Mouse (Mus musculus) neural tube, embryonic 15.5 days (tissue): ENCODE results near the gene Nelfe. TPM values are rescaled to one million over a fixed set of nuclear protein-coding genes. Genes with fewer than 3 reads are reported as not detected.
"Not testable (repeated sequence)": the region's sequence is repeated elsewhere in the genome, so short reads cannot be mapped to it uniquely, and the experiment has no call there.

ENCODE experiments used
- ATAC-seq: fragments of 200-750 bp; cut with Nextera tagmentation; 2 replicates; pipeline ENCODE4 v1.8.0; 2017; ENCODE audit warnings: mild to moderate bottlenecking, moderate TSS enrichment, moderate library complexity; ENCODE audit not compliant: low FRiP score
- H3K27ac ChIP-seq: fragments of 300-500 bp; sonication (generic); replicated peaks from 2 replicates; pipeline ENCODE4 v1.5.1; 2015; ENCODE audit warnings: mild to moderate bottlenecking, inconsistent platforms
- H3K27me3 ChIP-seq: fragments of 300-500 bp; sonication (generic); replicated peaks from 2 replicates; pipeline ENCODE4 v1.6.1; 2015; ENCODE audit warnings: inconsistent platforms
- H3K36me3 ChIP-seq: fragments of 300-500 bp; sonication (generic); 2 replicates; pipeline ENCODE4 v1.6.1; 2015; ENCODE audit warnings: inconsistent platforms
- H3K4me1 ChIP-seq: fragments of 300-500 bp; sonication (generic); 2 replicates; pipeline ENCODE4 v1.6.1; 2015; ENCODE audit warnings: inconsistent platforms
- H3K4me2 ChIP-seq: fragments of 300-500 bp; sonication (generic); 2 replicates; pipeline ENCODE4 v1.6.1; 2015; ENCODE audit warnings: inconsistent platforms, mild to moderate bottlenecking, moderate library complexity
- H3K4me3 ChIP-seq: fragments of 300-500 bp; sonication (generic); replicated peaks from 2 replicates; pipeline ENCODE4 v1.5.1; 2015; ENCODE audit warnings: mild to moderate bottlenecking, inconsistent platforms
- H3K9ac ChIP-seq: fragments of 300-500 bp; sonication (generic); replicated peaks from 2 replicates; pipeline ENCODE4 v1.6.1; 2015; ENCODE audit warnings: mild to moderate bottlenecking, inconsistent platforms
- H3K9me3 ChIP-seq: fragments of 300-500 bp; sonication (generic); replicated peaks from 2 replicates; pipeline ENCODE4 v1.6.1; 2016; ENCODE audit warnings: inconsistent platforms
- WGBS: fragments of 180-500 bp; shearing (Covaris S2); methylation state at CpG from one replicate; pipeline ENCODE4 v1.1.7; 2015; ENCODE audit warnings: mixed read lengths; 5-methylcytosine and 5-hydroxymethylcytosine counted together
- polyA plus RNA-seq: library from polyadenylated mRNA; unstranded; fragments of >200 nt; fragmentation: Nextera tagmentation; extraction: Ambion mirVana; gene quantifications from 2 replicates; pipeline ENCODE4 v1.2.1, GENCODE M21; 2015

The Nelfe gene
- polyA plus RNA-seq, 1 experiment from 2014 or later = 77.4 TPM

DNA sequence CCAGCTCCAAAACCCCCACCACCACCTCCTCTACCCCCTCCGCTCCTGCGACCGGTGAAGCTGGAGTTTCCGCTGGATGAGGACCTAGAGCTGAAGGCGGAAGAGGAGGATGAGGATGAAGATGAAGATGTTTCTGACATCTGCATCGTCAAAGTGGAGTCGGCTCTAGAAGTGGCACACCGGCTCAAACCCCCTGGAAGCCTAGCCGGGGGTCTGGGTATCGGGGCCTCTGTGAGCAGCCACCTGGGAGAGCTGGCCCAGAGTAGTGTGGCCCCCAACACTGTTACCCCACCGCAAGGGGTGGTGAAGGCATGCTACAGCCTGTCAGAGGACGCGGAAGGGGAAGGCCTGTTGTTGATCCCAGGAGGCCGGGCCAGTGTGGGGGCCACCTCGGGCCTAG lies 45.5 kb downstream of the Nelfe start:
- H3K9me3 ChIP-seq = no peaks in the 10 kb centered on the region
- H3K9ac ChIP-seq = peak overlapping the region; percentile 93
- no peak for ATAC-seq
- peaks cover 44% of the 10 kb centered on the region for H3K4me1 ChIP-seq
- H3K36me3 ChIP-seq = no peaks in the 10 kb centered on the region
- no peaks in the 10 kb centered on the region for H3K27me3 ChIP-seq
- 90% methylated on average over 15 of the region's 15 CpGs for WGBS
- peak overlapping the region; percentile 95 for H3K27ac ChIP-seq
- peak overlapping the region; percentile 98 for H3K4me2 ChIP-seq
- peak overlapping the region; percentile 71 for H3K4me3 ChIP-seq

DNA sequence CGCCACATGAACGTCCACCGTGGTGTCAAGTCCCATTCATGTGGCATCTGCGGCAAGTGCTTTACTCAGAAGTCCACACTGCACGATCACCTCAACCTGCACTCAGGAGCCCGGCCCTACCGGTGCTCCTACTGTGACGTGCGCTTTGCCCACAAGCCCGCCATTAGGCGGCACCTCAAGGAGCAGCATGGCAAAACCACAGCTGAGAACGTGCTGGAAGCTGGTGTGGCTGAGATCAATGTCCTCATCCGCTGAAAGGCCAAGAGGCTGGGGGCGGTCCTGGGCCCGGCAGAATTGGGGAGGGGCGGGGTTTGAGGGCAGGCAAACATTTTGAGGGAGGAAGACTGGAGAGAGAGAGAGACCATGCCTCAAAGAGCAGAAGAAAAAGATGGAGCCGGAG lies 46.2 kb downstream of the Nelfe start:
- Histone ChIP-seq H3K36me3 (no peaks in the 10 kb centered on the region), H3K27me3 (no peaks in the 10 kb centered on the region), H3K9me3 (no peaks in the 10 kb centered on the region), H3K9ac (no peak overlapping the region), H3K4me2 (peak overlapping the region; percentile 98), H3K4me3 (peak overlapping the region; percentile 71), H3K4me1 (peaks cover 49% of the 10 kb centered on the region), H3K27ac (0 out of 2 replicates have a peak overlapping the region, but pooled peaks have one; percentile 1)
- no peak for ATAC-seq
- WGBS = 85% methylated on average over 17 of the region's 17 CpGs

DNA sequence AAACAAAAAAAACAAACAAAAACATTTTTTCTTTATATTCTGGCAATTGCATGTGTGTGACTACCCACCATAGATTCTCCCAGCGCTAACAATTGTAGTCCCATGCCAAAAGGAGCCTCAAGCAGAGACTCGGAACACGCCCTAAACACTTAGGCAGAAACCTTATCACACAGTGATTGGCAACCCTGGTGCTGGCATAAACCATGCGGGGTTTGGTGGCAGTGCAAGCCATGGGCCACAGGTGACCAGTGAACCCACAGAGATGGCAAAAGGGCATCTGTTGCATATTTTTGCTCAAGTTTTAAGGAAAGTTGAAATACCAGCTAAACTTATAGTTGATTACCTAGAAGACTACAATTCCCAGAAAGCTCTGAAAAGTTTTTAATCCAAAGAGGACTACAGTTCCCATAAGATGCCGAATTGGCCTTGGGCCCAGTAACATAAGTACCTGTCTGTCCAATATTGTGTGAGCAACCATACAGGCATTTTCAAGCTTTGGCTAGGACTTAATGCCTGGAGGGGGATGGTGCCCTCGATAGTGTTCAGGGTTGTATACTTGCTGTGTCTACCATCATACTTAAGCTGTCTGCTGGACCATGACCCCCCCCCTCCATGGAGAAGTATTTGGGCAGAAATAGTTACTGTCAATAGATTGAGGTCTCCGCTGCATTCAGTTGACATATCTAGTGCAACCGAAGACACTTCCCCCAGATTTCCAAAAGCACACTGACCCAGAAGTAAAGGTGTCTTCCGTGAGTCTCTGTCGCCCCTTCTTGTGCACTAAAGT lies 47.4 kb downstream of the Nelfe start:
- peaks cover 49% of the 10 kb centered on the region for H3K4me1 ChIP-seq
- H3K36me3 ChIP-seq = peaks cover 6% of the 10 kb centered on the region
- peak overlapping the region; percentile 95 for H3K9ac ChIP-seq
- H3K4me2 ChIP-seq = peak overlapping the region; percentile 98
- H3K27me3 ChIP-seq = no peaks in the 10 kb centered on the region
- H3K9me3 ChIP-seq = no peaks in the 10 kb centered on the region
- H3K27ac ChIP-seq = peak overlapping the region; percentile 97
- ATAC-seq = no peak
- WGBS = 20% methylated on average over 10 of the region's 10 CpGs
- H3K4me3 ChIP-seq = peak overlapping the region; percentile 86

DNA sequence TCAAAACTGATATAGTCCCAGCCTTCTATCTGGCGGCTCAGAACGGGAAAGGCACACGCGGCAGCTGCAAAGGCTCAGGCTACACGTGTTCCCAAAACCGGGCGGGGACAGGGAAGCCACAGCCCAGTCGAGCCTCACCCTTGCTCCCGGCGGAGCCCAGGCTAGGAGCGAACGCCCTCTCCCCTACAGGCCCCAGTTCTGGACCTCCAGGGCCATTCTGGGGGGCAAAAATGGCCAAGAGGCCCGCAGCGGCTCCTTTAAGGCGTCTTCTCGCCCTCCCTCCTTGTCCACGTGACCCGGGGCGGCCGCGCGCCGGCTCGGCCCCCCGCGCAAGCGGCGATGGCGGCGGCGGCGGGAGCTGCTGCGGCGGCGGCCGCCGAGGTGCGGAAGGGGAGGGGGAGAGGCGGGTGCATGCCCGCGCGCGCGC lies 48.0 kb downstream of the Nelfe start, which contains the start of the genes C2 and Ehmt2:
Gene C2, minus strand, starts transcription at position 106 of the 427 bp plus-strand sequence.
Gene Ehmt2, plus strand, starts transcription at position 310 of the 427 bp plus-strand sequence.
- peaks cover 49% of the 10 kb centered on the region for H3K4me1 ChIP-seq
- H3K4me2 ChIP-seq = peak within 1 kb of the TSS; percentile 98
- peaks cover 12% of the 10 kb centered on the region for H3K36me3 ChIP-seq
- H3K27me3 ChIP-seq = no peaks in the 10 kb centered on the region
- 0% methylated on average over 24 of the region's 44 CpGs for WGBS
- peak; percentile 30 for ATAC-seq
- H3K4me3 ChIP-seq = peak within 1 kb of the TSS; percentile 86
- no peaks in the 10 kb centered on the region for H3K9me3 ChIP-seq
- H3K9ac ChIP-seq = peak within 1 kb of the TSS; percentile 95
- peak within 1 kb of the TSS; percentile 97 for H3K27ac ChIP-seq

DNA sequence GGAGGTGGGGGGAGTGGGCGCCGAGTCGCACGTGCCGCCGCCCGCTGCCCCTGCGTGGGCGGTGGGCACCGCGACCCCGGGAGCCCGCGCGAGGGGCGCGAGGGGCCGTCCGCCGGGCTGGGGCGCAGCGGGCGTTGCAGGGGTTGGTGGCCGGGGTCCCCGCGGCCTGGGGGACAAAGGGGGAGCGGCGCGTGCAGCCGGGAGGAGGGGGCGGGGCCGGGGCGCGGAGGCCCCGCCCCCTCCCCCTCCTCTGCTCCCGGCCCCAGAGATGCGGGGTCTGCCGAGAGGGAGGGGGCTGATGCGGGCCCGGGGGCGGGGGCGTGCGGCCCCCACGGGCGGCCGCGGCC lies 48.5 kb downstream of the Nelfe start:
- Histone ChIP-seq H3K4me3 (peak overlapping the region; percentile 86), H3K4me2 (peak overlapping the region; percentile 98), H3K9me3 (no peaks in the 10 kb centered on the region), H3K9ac (peak overlapping the region; percentile 95), H3K4me1 (peaks cover 45% of the 10 kb centered on the region), H3K36me3 (peaks cover 17% of the 10 kb centered on the region), H3K27me3 (no peaks in the 10 kb centered on the region), H3K27ac (peak overlapping the region; percentile 97)
- WGBS = no CpG with 5 or more reads among the region's 47 CpGs
- ATAC-seq = peak; percentile 12; the same call in 1 of the 2 replicates

DNA sequence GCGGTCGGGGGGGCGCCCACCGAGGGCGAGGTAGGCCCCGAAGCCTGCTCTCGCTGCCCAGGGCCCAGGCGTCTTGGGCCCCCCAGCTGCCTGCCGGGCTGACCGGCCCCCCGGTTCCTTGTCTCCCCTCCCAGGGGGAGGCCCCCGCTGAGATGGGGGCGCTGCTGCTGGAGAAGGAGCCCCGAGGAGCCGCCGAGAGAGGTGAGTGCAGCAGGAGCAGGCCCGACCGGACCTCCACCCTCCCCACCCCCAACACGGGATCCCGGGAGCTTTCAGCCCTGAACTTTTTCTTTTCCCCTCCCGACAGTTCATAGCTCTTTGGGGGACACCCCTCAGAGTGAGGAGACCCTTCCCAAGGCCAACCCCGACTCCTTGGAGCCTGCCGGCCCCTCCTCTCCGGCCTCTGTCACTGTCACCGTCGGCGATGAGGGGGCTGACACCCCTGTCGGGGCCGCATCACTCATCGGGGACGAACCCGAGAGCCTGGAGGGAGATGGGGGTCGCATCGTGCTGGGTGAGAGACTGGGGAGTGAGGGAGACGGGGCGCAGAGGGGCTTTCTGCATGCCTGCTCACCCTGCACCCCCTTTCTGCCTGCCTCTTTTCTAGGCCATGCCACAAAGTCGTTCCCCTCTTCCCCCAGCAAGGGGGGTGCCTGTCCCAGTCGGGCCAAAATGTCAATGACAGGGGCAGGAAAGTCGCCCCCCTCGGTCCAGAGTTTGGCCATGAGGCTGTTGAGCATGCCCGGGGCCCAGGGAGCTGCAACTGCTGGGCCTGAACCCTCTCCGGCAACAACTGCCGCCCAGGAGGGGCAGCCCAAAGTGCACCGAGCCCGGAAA lies 49.1 kb downstream of the Nelfe start:
- Histone ChIP-seq H3K27me3 (no peaks in the 10 kb centered on the region), H3K9ac (peak overlapping the region; percentile 95)
- ATAC-seq = no peak

DNA sequence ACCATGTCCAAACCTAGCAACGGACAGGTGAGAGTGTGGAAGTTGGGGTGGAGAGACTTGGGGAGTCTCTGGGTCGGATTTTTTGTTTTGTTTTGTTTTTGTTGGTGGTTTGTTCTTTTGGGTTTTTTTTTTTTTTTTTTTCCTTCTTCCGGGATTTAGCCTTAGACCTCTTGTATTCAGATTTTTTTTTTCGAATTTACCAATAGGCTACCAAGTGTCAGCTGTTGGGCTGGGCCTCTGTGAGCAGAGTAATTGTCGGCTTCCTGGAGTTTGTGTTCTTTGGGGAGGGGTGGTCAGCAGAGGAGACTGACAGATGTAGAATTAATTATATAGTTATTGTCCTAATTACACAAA lies 49.7 kb downstream of the Nelfe start:
- Histone ChIP-seq H3K9me3 (no peaks in the 10 kb centered on the region), H3K4me3 (peak overlapping the region; percentile 86), H3K4me1 (peaks cover 42% of the 10 kb centered on the region), H3K27me3 (no peaks in the 10 kb centered on the region), H3K4me2 (peak overlapping the region; percentile 98), H3K9ac (peak overlapping the region; percentile 95), H3K36me3 (peaks cover 29% of the 10 kb centered on the region), H3K27ac (peak overlapping the region; percentile 97; the same call in 1 of the 2 replicates)
- WGBS = 4% methylated on average over 5 of the region's 5 CpGs
- ATAC-seq = no peak

More for the DNA sequence above, 49.1 kb downstream of the Nelfe start:
- no peaks in the 10 kb centered on the region for H3K9me3 ChIP-seq
- H3K4me1 ChIP-seq = peaks cover 42% of the 10 kb centered on the region
- peak overlapping the region; percentile 98 for H3K4me2 ChIP-seq
- peak overlapping the region; percentile 97 for H3K27ac ChIP-seq
- H3K36me3 ChIP-seq = peaks cover 23% of the 10 kb centered on the region
- WGBS = 0% methylated on average over 32 of the region's 45 CpGs
- H3K4me3 ChIP-seq = peak overlapping the region; percentile 86

DNA sequence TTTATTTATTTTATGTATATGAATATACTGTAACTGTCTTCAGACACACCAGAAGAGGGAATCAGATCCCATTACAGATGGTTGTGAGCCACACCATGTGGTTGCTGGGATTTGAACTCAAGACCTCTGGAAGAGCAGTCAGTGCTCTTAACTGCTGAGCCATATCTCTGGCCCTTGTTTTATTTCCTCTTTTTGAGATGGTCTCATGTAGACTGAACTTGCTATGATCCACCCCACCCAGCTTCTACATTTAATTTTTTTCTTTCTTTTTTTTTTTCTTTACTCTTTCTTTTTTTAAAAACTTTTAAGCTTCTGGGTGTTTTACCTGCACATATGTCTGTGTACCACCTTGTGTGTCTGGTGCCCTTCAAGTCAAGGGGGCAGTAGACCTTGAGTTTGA lies 50.6 kb downstream of the Nelfe start:
- Histone ChIP-seq H3K4me2 (peak overlapping the region; percentile 98; the same call in 1 of the 2 replicates), H3K4me1 (peaks cover 36% of the 10 kb centered on the region), H3K36me3 (peaks cover 38% of the 10 kb centered on the region)
- not testable (repeated sequence) for H3K27me3 ChIP-seq, ATAC-seq, H3K27ac ChIP-seq, H3K4me3 ChIP-seq, H3K9ac ChIP-seq, H3K9me3 ChIP-seq

DNA sequence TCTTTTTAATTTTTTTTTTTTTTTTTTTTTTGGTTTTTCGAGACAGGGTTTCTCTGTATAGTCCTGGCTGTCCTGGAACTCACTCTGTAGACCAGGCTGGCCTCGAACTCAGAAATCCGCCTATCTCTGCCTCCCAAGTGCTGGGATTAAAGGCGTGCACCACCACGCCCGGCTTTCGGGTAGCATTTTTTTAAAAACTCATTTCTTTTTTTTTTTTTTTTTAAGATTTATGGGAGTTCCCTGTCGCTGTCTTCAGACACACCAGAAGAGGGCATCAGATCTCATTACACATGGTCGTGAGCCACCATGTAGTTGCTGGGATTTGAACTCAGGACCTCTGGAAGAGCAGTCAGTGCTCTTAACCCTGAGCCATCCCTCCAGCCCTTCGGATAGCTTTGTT lies 51.8 kb downstream of the Nelfe start:
- H3K4me3 ChIP-seq, ATAC-seq, H3K9me3 ChIP-seq, H3K27me3 ChIP-seq, H3K9ac ChIP-seq, H3K4me2 ChIP-seq, H3K27ac ChIP-seq: not testable (repeated sequence)
- peaks cover 25% of the 10 kb centered on the region for H3K4me1 ChIP-seq
- 91% methylated on average over 9 of the region's 10 CpGs for WGBS
- peaks cover 49% of the 10 kb centered on the region for H3K36me3 ChIP-seq

DNA sequence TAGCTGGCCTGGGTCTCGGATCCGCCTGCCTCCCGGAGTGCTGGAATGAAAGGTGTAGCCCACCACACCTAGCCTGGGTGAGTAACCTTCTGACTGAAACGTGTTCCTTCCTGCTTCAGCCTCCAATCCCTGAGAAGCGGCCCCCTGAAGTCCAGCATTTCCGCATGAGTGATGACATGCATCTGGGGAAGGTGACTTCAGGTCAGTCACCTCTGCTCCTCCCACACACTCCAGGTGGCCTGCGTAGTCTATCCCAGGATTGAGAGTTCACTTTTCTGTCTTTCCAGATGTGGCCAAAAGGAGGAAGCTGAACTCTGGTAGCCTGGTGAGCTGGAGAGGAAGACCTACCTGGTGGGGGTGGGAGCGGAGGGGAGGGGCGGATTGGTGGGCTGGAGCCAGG lies 52.7 kb downstream of the Nelfe start:
- WGBS = 92% methylated on average over 9 of the region's 9 CpGs
- peaks cover 16% of the 10 kb centered on the region for H3K4me1 ChIP-seq
- ATAC-seq = no peak
- H3K9ac ChIP-seq = no peak overlapping the region
- H3K27ac ChIP-seq = no peak overlapping the region
- H3K27me3 ChIP-seq = no peaks in the 10 kb centered on the region
- no peak overlapping the region for H3K4me3 ChIP-seq
- H3K36me3 ChIP-seq = peaks cover 59% of the 10 kb centered on the region
- no peak overlapping the region for H3K4me2 ChIP-seq
- no peaks in the 10 kb centered on the region for H3K9me3 ChIP-seq
